Mouse (Mus musculus) bone marrow macrophage, adult 2 months (primary cell): ENCODE data around the gene Mprip.

ENCODE experiments used
- CTCF ChIP-seq: IDR thresholded peaks from 2 replicates; pipeline ENCODE4 v1.5.1; 2012; ENCODE audit warnings: low read depth, mild to moderate bottlenecking, low read length, moderate library complexity
- POLR2A ChIP-seq: IDR thresholded peaks from 2 replicates; pipeline ENCODE4 v1.6.1; 2012; ENCODE audit warnings: mild to moderate bottlenecking, low read depth, low read length, borderline replicate concordance

- TF ChIP-seq POLR2A (no peak), CTCF (no peak)
Measured at GRCm38 (mm10) chr11:59744374-59744773, 83.3 kb downstream of the Mprip start.
